Mouse (Mus musculus): Measurements from ENCODE around the gene Cd8b1.

GRCm38 (mm10) chr6:71357493-71357892, 34.9 kb downstream of the Cd8b1 start:
- TF ChIP-seq CTCF (IDR thresholded peaks at IDR 0.05; ENCODE audit: low read depth), result no peak
- TF ChIP-seq EP300 (IDR thresholded peaks at IDR 0.05; ENCODE audit: low read depth), result no peak

All from liver, postnatal 0 days (tissue).